Mouse (Mus musculus) heart, postnatal 0 days (tissue): ENCODE measurements around the gene Sycp1.

ENCODE experiments used
- CTCF ChIP-seq: IDR thresholded peaks from 2 replicates; pipeline ENCODE4 v1.5.1; 2016; ENCODE audit warnings: antibody characterized with exemption, control low read depth, low read depth
- EP300 ChIP-seq: IDR thresholded peaks from 2 replicates; pipeline ENCODE4 v1.6.1; 2016; ENCODE audit warnings: antibody characterized with exemption, low read depth

- no peak for TF ChIP-seq EP300
- TF ChIP-seq CTCF = no peak
Measured at GRCm38 (mm10) chr3:102899136-102899535, 36.8 kb downstream of the Sycp1 start.
